Mouse (Mus musculus) T-helper 1 cell (primary cell): ENCODE measurements around the gene Scrn3.

Source experiments
- in situ Hi-C: fragments of 300-600 bp; cut with MboI, MseI; formaldehyde crosslinking; loops from one replicate; pipeline ENCODE4 v1.15.1; 2025; ENCODE audit warnings: high pct_unique_total_duplicates

Scrn3 gene

GRCm38 (mm10) chr2:73379656-73380055 is 67.3 kb downstream of the Scrn3 start:
- in situ Hi-C loops, result no loop called here

- in situ Hi-C loops, result no loop called here
Observed at GRCm38 (mm10) chr2:73380298-73380975, 68.0 kb downstream of the Scrn3 start.

GRCm38 (mm10) chr2:73385172-73385571 is 72.8 kb downstream of the Scrn3 start:
- in situ Hi-C loops, result no loop called here

- in situ Hi-C loops, result no loop called here
Observed at GRCm38 (mm10) chr2:73385641-73386355, 73.4 kb downstream of the Scrn3 start.

- in situ Hi-C loops, result no loop called here
Observed at GRCm38 (mm10) chr2:73386356-73387046, 74.1 kb downstream of the Scrn3 start, which contains the start of gene Gpr155. Gene Gpr155, minus strand, starts transcription at chr2:73386572.
